Mouse (Mus musculus): Measurements from ENCODE around the gene Prc1.

DNA sequence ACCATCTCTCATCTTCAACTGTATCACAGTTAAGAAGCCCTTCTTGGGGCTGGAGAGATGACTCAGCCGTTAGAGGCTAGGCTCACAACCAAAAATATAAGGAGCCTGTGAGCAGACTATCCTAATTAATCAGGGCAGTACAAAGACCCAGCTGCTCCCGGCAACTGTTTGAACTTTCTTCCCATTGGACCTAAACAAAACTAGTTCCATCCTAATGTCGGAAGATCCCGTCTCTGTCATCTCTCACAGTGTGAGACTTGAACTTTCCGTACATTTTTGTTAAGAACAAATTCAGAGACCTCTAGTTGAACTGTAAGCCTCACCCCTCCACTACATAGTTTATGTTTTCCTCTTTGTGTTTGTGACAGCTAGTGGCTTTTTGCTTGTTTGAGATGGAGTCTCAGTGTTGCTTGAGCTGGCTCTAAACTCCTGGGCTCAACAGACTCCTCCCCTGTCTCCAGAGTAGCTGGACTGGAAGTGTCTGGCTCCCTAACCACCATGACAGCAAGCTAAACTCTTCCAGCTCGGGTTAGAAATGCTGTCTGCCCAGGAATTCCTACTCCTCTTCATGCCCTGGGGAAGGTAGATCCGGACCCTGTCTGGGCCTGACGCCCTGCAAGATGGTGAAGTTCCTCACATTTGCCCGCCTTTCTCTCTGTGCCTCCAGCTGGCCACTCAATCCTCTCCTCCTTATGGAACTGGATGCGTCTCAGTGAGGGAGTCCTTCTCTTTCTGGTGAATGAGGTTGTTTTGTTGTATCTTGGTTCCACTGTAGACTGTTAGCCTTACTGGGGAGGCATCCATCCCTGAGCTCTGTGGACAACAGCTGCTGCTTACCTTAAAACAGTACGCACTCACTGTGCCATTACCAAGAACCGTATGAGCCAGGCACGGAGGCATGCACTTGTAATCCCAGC, 53.7 kb downstream of the Prc1 start:
- no peak for TF ChIP-seq CTCF (IDR thresholded peaks at IDR 0.05; ENCODE audit: control insufficient read depth, insufficient read depth, insufficient read length)
- TF ChIP-seq MYOG (IDR thresholded peaks at IDR 0.05; ENCODE audit: control insufficient read depth, extremely low read depth, insufficient read length), result no peak
- TF ChIP-seq MAX (IDR thresholded peaks at IDR 0.05), result no peak
- no peak for TF ChIP-seq USF1 (IDR thresholded peaks at IDR 0.05; ENCODE audit: low read depth)

All from C2C12 (cell line).